In genomic region chr4:98339992-98340564, GRCm38 (mm10) we compare ENCODE assay signal across 15 mouse cellular contexts.
"Had no signal": no experiment of that assay in that cellular context is flagged by ENCODE, and none has a peak within 500 bp of the region (broad histone marks: within the 10 kb centered on the region; RNA-seq: fewer than 3 reads in every experiment).

No protein-coding gene starts in this region.

- H3K4me3 ChIP-seq: limb, embryonic 15.5 days; liver, embryonic 12.5 days; midbrain, embryonic 12.5 days; neural tube, embryonic 13.5 days had no signal

- H3K27me3 ChIP-seq: limb, embryonic 15.5 days; liver, embryonic 12.5 days; midbrain, embryonic 12.5 days; neural tube, embryonic 13.5 days had no signal

- H3K9ac ChIP-seq: limb, embryonic 15.5 days; liver, embryonic 12.5 days; midbrain, embryonic 12.5 days; neural tube, embryonic 13.5 days had no signal

- H3K36me3 ChIP-seq: limb, embryonic 15.5 days; liver, embryonic 12.5 days; midbrain, embryonic 12.5 days; neural tube, embryonic 13.5 days had no signal

- H3K4me1 ChIP-seq: liver, embryonic 12.5 days had no signal

- DNase-seq: kidney, adult 11 months; kidney, adult 9 months; kidney, postnatal 14 days; left cerebral cortex, postnatal 4 days; retina, postnatal 1 day; right cerebral cortex, postnatal 4 days; spleen, adult 18-20 months; thymus, adult 18-20 months; thymus, postnatal 14 days had no signal

- ATAC-seq: liver, embryonic 12.5 days; midbrain, embryonic 16.5 days had no signal

- H3K9me3 ChIP-seq: limb, embryonic 15.5 days; liver, embryonic 12.5 days; midbrain, embryonic 12.5 days had no signal

- H3K4me2 ChIP-seq: limb, embryonic 15.5 days; liver, embryonic 12.5 days; midbrain, embryonic 12.5 days; neural tube, embryonic 13.5 days had no signal

- H3K27ac ChIP-seq: limb, embryonic 15.5 days; liver, embryonic 12.5 days; macrophage; midbrain, embryonic 12.5 days had no signal
